Mouse (Mus musculus): ENCODE measurements around the gene Cyp2t4. TPM values are rescaled to one million over a fixed set of nuclear protein-coding genes. Genes with fewer than 3 reads are reported as not detected.

The Cyp2t4 gene
- total RNA-seq, 1 experiment = 0.58 TPM

DNA sequence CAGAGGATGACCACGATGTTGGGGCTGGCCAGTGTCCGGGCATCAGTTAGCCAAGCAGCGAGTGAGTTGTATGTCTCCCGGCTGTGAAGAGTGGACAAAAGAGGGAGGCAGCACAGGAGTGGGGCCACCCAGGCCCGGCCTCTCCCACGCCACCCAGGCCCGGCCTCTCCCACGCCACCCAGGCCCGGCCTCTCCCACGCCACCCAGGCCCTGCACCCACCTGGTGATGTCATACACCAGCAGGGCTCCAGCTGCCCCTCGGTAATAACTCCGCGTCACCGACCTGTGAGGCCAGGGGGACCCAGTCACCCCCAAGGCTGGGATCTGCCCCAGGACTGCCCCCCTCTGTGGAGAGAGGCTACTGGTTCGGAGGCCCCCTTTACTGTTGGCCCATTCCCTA, 21.0 kb downstream of the Cyp2t4 start:
- Histone ChIP-seq H3K4me1 (ENCODE audit: control insufficient read depth in 2 of 2, insufficient read depth in 2 of 2, low read length in 2 of 2, poor library complexity in 1 of 2) (peaks cover 4 to 18% of the 10 kb centered on the region in 2 experiments; a peak in 3 of 4 replicates), H3K4me3 (ENCODE audit: insufficient read depth in 1 of 2, low read depth in 1 of 2, low read length in 2 of 2, poor library complexity in 1 of 2, severe bottlenecking in 1 of 2) (peak overlapping the region in 1 of 2 experiments; percentile 11; a peak in 1 of 4 replicates), H3K27ac (ENCODE audit: insufficient read depth, low read depth, low read length, poor library complexity, severe bottlenecking) (peak overlapping the region; percentile 24; the same call in 1 of the 2 replicates), H3K9ac (ENCODE audit: insufficient read depth, low read depth, low read length, poor library complexity, severe bottlenecking) (peak overlapping the region; percentile 50; the same call in 1 of the 2 replicates), H3K36me3 (ENCODE audit: control insufficient read depth, insufficient read depth, low read length, poor library complexity, severe bottlenecking) (peaks cover 9% of the 10 kb centered on the region), H3K9me3 (ENCODE audit: control insufficient read depth, insufficient read depth, low read depth, low read length) (no peaks in the 10 kb centered on the region)
- DNase-seq (ENCODE audit: low read depth, low spot score) = no peak
- in situ Hi-C loops (cut with MboI; ENCODE audit: low sequenced_read_pairs in 2 of 2, unreplicated experiment in 2 of 2) = no loop called here
- no peak for TF ChIP-seq HCFC1 (IDR thresholded peaks at IDR 0.05; ENCODE audit: borderline replicate concordance, insufficient read depth, low read length)

DNA sequence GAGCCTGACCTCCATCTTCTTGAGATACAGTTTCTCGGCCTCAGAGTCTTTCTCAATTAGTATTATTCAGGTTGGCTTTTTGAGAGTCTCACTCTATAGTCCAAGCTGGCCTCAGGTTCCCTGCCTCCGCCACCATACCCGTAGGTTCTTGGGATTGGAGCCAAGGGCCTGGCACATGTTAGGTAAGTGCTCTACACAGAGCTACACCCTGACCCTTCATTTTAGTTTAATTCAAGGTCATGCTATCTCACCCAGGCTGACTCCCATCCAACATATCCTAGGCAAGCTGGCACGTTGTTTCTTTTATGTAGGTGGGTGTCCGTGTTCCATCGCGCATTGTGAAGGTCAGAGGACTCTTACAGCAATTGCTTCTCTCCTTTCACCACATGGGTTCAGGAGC, 21.4 kb downstream of the Cyp2t4 start:
- Histone ChIP-seq H3K4me3 (ENCODE audit: insufficient read depth in 1 of 2, low read depth in 1 of 2, low read length in 2 of 2, poor library complexity in 1 of 2, severe bottlenecking in 1 of 2) (0 out of 4 replicates have a peak overlapping the region, but pooled peaks of 1 of the 2 experiments have one; percentile 11), H3K27ac (ENCODE audit: insufficient read depth, low read depth, low read length, poor library complexity, severe bottlenecking) (no peak overlapping the region), H3K9ac (ENCODE audit: insufficient read depth, low read depth, low read length, poor library complexity, severe bottlenecking) (no peak overlapping the region; the same call in 1 of the 2 replicates), H3K9me3 (ENCODE audit: control insufficient read depth, insufficient read depth, low read depth, low read length) (no peaks in the 10 kb centered on the region), H3K36me3 (ENCODE audit: control insufficient read depth, insufficient read depth, low read length, poor library complexity, severe bottlenecking) (peaks cover 9% of the 10 kb centered on the region), H3K4me1 (ENCODE audit: control insufficient read depth in 2 of 2, insufficient read depth in 2 of 2, low read length in 2 of 2, poor library complexity in 1 of 2) (peaks cover 4 to 18% of the 10 kb centered on the region in 2 experiments; a peak in 3 of 4 replicates)
- in situ Hi-C loops (cut with MboI; ENCODE audit: low sequenced_read_pairs in 2 of 2, unreplicated experiment in 2 of 2) = no loop called here
- TF ChIP-seq ZNF384 (IDR thresholded peaks at IDR 0.05; ENCODE audit: low read depth, low read length) (no peak), HCFC1 (IDR thresholded peaks at IDR 0.05; ENCODE audit: borderline replicate concordance, insufficient read depth, low read length) (no peak)
- no peak for DNase-seq (ENCODE audit: low read depth, low spot score)

GRCm38 (mm10) chr7:27177942-27178323, 24.4 kb downstream of the Cyp2t4 start:
- in situ Hi-C loops (cut with MboI; ENCODE audit: low sequenced_read_pairs in 2 of 2, unreplicated experiment in 2 of 2) = no loop called here
- no peak for TF ChIP-seq MAFK (IDR thresholded peaks at IDR 0.05; ENCODE audit: insufficient read depth, low read depth, low read length)
- no peak for TF ChIP-seq HCFC1 (IDR thresholded peaks at IDR 0.05; ENCODE audit: borderline replicate concordance, insufficient read depth, low read length)
- TF ChIP-seq CHD2 (IDR thresholded peaks at IDR 0.05; ENCODE audit: low read depth, low read length) = no peak
- no peak for TF ChIP-seq ZNF384 (IDR thresholded peaks at IDR 0.05; ENCODE audit: low read depth, low read length)
- TF ChIP-seq ZC3H11A (IDR thresholded peaks at IDR 0.05; ENCODE audit: borderline replicate concordance, low read depth, low read length) = no peak
- Histone ChIP-seq H3K36me3 (ENCODE audit: control insufficient read depth, insufficient read depth, low read length, poor library complexity, severe bottlenecking) (peaks cover 2% of the 10 kb centered on the region; the same call in 1 of the 2 replicates), H3K27ac (ENCODE audit: insufficient read depth, low read depth, low read length, poor library complexity, severe bottlenecking) (no peak overlapping the region), H3K4me1 (ENCODE audit: control insufficient read depth in 2 of 2, insufficient read depth in 2 of 2, low read length in 2 of 2, poor library complexity in 1 of 2) (peaks cover 10 to 30% of the 10 kb centered on the region in 2 experiments), H3K4me3 (ENCODE audit: insufficient read depth in 1 of 2, low read depth in 1 of 2, low read length in 2 of 2, poor library complexity in 1 of 2, severe bottlenecking in 1 of 2) (peak overlapping the region; percentile 63 to 93), H3K9ac (ENCODE audit: insufficient read depth, low read depth, low read length, poor library complexity, severe bottlenecking) (peak overlapping the region; percentile 60; the same call in 1 of the 2 replicates), H3K9me3 (ENCODE audit: control insufficient read depth, insufficient read depth, low read depth, low read length) (no peaks in the 10 kb centered on the region)
- DNase-seq (ENCODE audit: low read depth, low spot score) = no peak

DNA sequence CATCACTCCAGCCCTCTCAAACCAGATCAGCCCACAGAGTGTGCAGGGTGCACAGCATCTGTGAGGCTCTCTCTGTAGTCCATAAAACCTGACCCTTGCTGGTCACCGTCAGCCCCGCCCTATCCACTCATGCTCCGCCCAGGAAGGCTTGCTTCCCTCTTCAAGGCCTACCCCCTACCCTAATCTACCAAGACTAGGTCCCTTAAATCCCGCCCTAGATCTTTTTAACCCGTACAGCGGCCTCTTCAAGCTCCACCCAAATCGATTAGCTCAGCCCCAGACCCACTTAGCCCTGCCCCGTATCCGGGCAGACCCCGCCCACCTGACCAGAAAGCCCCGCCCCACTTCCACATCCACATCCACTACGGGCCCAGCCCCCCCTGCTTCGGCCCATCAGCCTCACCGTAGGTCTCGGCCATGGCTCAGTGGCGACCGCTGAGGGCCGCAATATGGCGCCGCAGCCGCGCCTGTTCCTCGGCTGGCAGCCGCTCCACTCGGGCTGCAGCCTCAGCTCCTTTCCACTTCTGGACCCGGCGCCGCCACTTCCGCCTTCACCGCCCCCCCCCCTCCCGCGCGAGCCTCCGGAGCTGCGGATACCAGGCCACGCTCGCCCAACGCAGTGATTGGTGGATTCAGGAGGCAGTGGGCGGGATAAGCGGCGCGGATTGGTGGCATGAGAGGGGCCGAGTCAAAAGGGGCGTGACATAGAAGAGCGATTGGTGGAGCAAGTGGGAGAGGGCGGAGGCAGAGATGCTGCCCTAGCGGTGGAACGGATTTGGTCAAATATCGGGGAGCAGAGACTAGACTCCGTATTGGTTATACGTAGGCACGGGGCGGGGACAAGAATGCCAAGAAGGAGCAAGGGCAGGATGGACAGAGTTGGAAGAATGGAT, 25.1 kb downstream of the Cyp2t4 start, which contains the start of gene Rab4b:
Gene Rab4b (minus strand): TSS at position 573 of the 893 bp plus-strand sequence.
- TF ChIP-seq ZC3H11A (IDR thresholded peaks at IDR 0.05; ENCODE audit: borderline replicate concordance, low read depth, low read length) (no peak), CHD2 (IDR thresholded peaks at IDR 0.05; ENCODE audit: low read depth, low read length) (peak; percentile 86), HCFC1 (IDR thresholded peaks at IDR 0.05; ENCODE audit: borderline replicate concordance, insufficient read depth, low read length) (no peak), MAFK (IDR thresholded peaks at IDR 0.05; ENCODE audit: insufficient read depth, low read depth, low read length) (no peak), ZNF384 (IDR thresholded peaks at IDR 0.05; ENCODE audit: low read depth, low read length) (no peak)
- Histone ChIP-seq H3K9ac (ENCODE audit: insufficient read depth, low read depth, low read length, poor library complexity, severe bottlenecking) (peak within 1 kb of the TSS; percentile 88), H3K9me3 (ENCODE audit: control insufficient read depth, insufficient read depth, low read depth, low read length) (no peaks in the 10 kb centered on the region), H3K27ac (ENCODE audit: insufficient read depth, low read depth, low read length, poor library complexity, severe bottlenecking) (peak within 1 kb of the TSS; percentile 88), H3K4me3 (ENCODE audit: insufficient read depth in 1 of 2, low read depth in 1 of 2, low read length in 2 of 2, poor library complexity in 1 of 2, severe bottlenecking in 1 of 2) (peak within 1 kb of the TSS; percentile 89 to 93), H3K36me3 (ENCODE audit: control insufficient read depth, insufficient read depth, low read length, poor library complexity, severe bottlenecking) (peaks cover 2% of the 10 kb centered on the region; the same call in 1 of the 2 replicates), H3K4me1 (ENCODE audit: control insufficient read depth in 2 of 2, insufficient read depth in 2 of 2, low read length in 2 of 2, poor library complexity in 1 of 2) (peaks cover 10 to 30% of the 10 kb centered on the region in 2 experiments)
- in situ Hi-C loops (cut with MboI; ENCODE audit: low sequenced_read_pairs in 2 of 2, unreplicated experiment in 2 of 2) = no loop called here
- peak; percentile 98 for DNase-seq (ENCODE audit: low read depth, low spot score)
